Mouse (Mus musculus) monocyte, adult 5-6 weeks (primary cell): ENCODE results near the gene Rtn4rl1. TPM values are rescaled to one million over a fixed set of nuclear protein-coding genes. Genes with fewer than 3 reads are reported as not detected.

Experiments used
- ATAC-seq: fragments of 153-309, 156-312 bp; replicated peaks from 2 replicates; pipeline ENCODE4 v1.8.0; 2017; ENCODE audit warnings: mild to moderate bottlenecking; ENCODE audit not compliant: low TSS enrichment, insufficient number of reproducible peaks, severe bottlenecking, poor library complexity, low FRiP score
- total RNA-seq: library from RNA; stranded (forward); fragments of 200-1000, 200-491, 200-594 nt; gene quantifications from 3 replicates; pipeline ENCODE4 v1.2.3, GENCODE M21; 2017

Rtn4rl1 gene
- total RNA-seq = 1.5 to 3.6 TPM (median 2.2 TPM) in 3 replicates

DNA sequence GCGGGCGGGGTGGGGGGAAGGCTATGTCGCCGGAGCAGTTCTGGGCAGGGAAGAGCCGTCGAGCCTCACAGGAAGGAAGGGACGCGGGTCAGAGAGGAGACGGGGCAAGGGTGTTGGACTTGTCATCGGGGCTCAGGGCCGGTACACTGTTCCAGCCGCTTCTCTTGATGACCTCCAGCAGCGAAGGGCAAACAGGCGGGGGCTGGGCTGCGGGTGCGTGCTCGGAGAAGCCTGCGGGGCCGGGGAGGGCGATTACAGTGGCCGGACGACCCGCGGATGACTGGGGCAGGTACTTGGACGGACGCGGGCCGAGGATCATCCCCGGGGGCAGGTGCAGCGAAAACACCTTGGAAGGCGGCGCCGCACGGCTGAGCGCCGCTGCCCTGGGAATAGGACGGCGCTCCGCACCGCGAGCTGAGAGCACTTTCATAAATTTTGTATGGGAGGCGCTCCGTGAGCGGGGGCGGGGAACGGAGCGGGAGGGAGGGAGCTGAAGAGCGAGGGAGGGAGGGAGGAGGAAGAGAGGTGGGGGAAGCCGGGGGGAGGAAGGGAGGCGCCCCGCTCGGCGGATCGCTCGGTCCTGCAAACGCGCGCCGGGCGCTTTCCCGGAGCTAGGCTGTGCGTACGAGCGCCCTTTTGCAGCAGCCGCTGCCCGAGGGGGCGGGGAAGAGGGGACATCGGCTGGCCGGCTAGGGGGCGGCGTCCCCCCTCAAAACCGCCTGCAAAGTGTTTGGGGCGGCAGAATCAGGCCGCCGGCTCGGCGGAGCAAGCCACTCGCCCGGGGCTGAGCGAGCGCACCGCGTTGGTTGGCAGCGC lies at the start of gene Rtn4rl1:
Rtn4rl1 (plus strand) TSS at position 528 of the 816 bp plus-strand sequence.
- no peak for ATAC-seq

GRCm38 (mm10) chr11:75145841-75146240 lies 47.7 kb upstream of the Rtn4rl1 start:
- ATAC-seq = no peak

- no peak for ATAC-seq
Measured at GRCm38 (mm10) chr11:75147106-75147845, 46.3 kb upstream of the Rtn4rl1 start.

DNA sequence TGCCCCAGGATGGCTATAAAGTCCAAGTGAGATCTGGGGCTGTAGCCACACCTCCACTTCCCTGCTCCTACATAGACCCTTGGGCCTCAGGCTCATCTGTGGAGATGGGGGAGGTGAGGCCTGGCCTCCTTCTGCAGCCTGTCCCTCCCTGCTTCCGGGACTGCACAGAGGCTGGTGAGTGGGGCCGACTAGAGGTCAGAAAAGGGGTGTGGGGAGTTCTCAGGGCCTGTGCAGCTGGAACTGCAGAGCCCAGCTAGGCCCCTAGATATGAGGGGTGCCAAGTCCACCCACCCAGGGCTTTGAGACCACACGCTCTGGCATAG lies 45.8 kb upstream of the Rtn4rl1 start:
- peak; percentile 40; the same call in 1 of the 2 replicates for ATAC-seq

DNA sequence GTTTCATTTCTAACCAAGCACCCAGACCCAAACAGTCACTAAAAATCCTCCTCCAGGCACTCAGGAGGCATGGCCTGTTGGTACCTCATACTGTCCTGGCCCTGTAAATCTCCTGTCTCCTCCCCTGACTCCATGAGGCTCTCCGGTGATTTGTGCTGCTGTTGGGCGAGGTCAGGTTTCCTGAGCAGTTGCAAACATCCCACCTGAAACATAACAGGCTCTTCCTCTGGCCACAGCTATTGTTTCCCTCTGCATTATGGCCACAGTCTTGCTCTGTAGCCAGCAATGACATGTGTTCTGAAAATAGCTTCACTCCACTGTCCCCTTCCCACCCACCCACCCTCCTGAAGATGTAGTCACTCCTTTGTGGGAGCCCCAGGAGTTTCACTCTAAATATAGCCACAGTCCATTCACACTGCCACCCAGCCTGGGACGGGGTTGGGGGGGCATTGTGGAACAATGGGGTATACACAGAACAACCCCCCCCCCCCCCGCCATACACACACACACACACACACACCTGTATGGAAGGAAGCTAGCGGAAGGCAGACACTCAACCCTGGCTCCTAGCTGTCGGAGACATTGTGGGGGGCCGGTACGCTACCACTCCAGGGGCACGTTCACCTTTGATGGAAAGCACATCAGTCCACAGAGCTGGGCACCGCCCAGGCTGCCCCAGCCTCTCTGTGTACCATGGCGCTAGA lies 45.1 kb upstream of the Rtn4rl1 start:
- no peak for ATAC-seq

- ATAC-seq = no peak
Measured at GRCm38 (mm10) chr11:75150346-75150745, 43.2 kb upstream of the Rtn4rl1 start.

GRCm38 (mm10) chr11:75152603-75153557 lies 40.7 kb upstream of the Rtn4rl1 start:
- ATAC-seq = peak; percentile 87

- ATAC-seq = peak; percentile 72
Measured at GRCm38 (mm10) chr11:75154053-75154585, 39.5 kb upstream of the Rtn4rl1 start.

GRCm38 (mm10) chr11:75155985-75156384 lies 37.6 kb upstream of the Rtn4rl1 start:
- no peak for ATAC-seq

- ATAC-seq = no peak
Measured at GRCm38 (mm10) chr11:75156416-75156815, 37.2 kb upstream of the Rtn4rl1 start.

GRCm38 (mm10) chr11:75157037-75157436 lies 36.5 kb upstream of the Rtn4rl1 start:
- ATAC-seq = no peak

- no peak for ATAC-seq
Measured at GRCm38 (mm10) chr11:75157901-75158300, 35.7 kb upstream of the Rtn4rl1 start.

DNA sequence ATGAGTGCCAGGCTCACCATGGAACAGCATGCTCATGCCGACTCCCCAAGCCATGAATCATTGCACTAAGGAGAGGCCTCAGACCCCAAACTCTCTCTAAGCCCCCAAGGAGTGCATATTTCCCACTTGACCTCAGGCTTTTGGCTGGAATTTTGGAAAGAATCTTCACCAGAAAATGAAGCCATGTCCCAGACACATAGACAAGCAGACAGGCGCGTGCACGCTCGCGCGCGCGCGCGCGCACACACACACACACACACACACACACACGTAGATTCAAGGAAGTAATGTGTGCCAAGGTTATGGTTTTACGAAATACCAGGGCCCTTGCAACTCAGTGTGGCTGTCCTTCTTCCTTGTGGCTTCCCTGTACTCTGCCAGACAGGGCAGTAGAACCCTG lies 35.2 kb upstream of the Rtn4rl1 start:
- no peak for ATAC-seq

- ATAC-seq = no peak
Measured at GRCm38 (mm10) chr11:75159564-75159963, 34.0 kb upstream of the Rtn4rl1 start.

DNA sequence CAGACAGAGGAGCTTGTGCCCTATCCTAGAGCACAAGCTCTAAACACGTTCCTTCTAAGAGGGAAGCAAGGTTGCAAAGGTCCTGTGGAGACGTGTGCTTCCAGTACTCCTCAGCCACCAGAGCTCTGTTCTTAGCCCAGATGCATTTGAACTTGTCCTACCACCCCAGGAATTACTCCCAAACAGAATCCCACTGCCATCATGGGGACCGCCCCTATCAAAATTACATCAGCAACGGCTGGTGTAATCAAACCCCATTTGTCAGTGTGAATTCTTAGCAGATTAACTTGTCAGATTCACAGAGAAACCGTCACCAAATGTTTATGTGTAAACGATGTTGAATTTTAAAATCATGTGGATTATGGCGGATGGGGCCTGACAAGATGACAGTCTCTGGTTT lies 32.6 kb upstream of the Rtn4rl1 start:
- ATAC-seq = no peak

- no peak for ATAC-seq
Measured at GRCm38 (mm10) chr11:75161417-75162008, 32.1 kb upstream of the Rtn4rl1 start.

GRCm38 (mm10) chr11:75162591-75163080 lies 30.9 kb upstream of the Rtn4rl1 start:
- no peak for ATAC-seq

DNA sequence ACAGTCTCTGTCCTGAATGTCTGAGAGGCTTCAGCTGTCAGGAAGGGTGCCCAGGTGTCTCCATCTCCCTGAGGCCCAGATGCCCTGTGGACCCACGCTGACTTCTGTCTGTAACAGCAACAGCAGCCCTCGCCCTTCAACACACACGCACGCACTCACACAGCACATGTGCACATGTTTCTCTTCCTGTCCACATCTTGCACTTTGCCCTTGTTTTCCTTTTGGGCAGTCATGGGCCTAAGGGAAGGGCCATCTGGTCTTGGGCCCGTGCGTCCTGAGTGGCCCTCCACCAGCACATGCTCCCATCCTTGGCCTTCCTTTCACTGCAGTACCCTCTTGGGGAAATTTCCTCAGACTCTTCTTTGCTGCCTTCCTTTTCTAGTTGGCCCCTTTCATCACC lies 30.2 kb upstream of the Rtn4rl1 start:
- no peak for ATAC-seq
